Mouse (Mus musculus) E14TG2a.4 (cell line): ENCODE results near the gene Pard6b.

Experiments
- CTCF ChIP-seq: conservative IDR thresholded peaks from 2 replicates; pipeline ENCODE4 v1.5.1; 2014; ENCODE audit warnings: low read length
- POU5F1 ChIP-seq: IDR thresholded peaks from 2 replicates; pipeline ENCODE4 v1.6.1; 2014; ENCODE audit warnings: low read length, borderline replicate concordance

DNA sequence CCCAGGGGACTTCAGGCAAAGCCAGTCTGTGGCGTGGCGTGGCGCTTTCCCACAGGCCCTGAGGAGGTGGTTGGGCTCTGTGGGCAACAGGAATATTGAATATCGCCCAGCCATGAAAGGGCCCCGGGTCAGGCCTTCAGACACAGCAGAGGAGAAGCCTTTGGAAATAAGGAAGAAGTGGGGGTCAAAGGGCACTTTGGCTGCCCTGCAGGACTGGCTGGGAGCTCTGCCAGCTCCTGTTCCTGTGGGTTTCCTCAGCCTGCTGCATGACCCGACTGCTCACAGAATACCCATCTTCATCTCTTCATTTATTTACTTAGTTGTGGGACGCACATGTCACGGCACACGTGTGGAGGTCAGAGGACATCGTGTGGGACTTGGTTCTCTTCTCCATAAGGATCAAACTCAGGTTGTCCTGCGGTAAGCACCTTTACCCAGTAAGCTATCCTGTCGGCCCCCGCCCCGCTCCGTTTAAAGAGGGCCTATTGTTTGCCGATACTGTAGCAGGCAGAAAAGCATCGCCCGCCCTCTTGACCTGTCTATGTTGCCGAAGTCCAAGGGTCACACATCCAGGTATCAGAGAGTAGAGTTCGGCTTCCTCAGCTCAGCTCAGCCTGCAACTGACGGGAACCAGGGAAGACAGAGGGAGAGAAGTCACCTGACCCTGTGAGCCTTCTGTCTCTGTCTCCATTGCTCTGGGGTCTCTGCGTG is 67.1 kb downstream of the Pard6b start:
- TF ChIP-seq CTCF (no peak), POU5F1 (no peak)
